11 mouse cellular contexts compared by ENCODE assay signal in the genomic region with DNA sequence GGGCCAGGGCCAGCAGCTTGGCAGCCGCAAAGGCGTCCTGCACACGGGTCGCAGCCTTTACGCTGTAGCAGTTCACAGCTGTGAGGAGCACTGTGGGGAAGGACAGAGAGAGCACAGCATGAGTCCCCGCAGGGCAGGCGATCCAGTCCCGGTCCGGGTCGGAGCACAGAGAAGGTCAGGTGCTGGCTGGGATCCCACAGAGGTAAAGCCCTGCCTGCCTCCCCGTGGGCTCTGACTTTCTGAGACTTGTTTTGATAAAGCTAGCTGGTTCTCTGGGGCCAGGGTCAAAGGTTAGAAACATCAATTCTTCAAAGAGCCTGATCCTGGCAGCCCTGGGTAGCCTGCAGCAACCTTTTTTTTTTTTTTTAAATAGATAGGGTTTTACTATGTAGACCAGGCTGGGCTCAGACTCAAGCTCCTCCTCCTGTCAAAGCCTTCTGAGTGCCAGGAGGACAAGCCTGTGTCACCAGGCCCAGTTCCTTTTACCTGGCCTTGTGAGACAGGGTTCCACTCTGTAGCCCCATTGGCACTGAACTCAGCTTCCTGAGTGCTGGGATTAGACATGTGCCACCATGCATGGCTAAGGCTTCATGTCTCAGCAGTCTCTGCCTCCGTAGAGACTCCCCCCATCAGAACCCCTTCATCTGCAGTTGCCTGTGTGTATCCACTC. TPM values are rescaled to one million over a fixed set of nuclear protein-coding genes. Genes with fewer than 3 reads are reported as not detected.
A peak's percentile ranks its signal among the peaks of the same experiment; 100 is the strongest.
DNase-seq lines count a peak whose midpoint lies in the region; ATAC-seq and TF ChIP-seq lines count a peak whose summit lies in the region.
"Had no signal": no experiment of that assay in that cellular context is flagged by ENCODE, and none has a peak within 500 bp of the region (broad histone marks: within the 10 kb centered on the region; RNA-seq: fewer than 3 reads in every experiment).

No protein-coding gene starts in this region.

- WGBS in kidney, adult 2 months: 33% methylated on average over 12 of the region's 12 CpGs

- ATAC-seq in monocyte, adult 5-6 weeks (replicated peaks; ENCODE audit: insufficient number of reproducible peaks, low FRiP score, low TSS enrichment, poor library complexity, severe bottlenecking): no peak

- H3K27ac ChIP-seq in kidney, adult 2 months (ENCODE audit: insufficient read depth, low read depth, low read length): no peak overlapping the region

- H3K4me2 ChIP-seq in myocyte (ENCODE audit: low read depth): peak overlapping the region; percentile 96

- H3K27me3 ChIP-seq in kidney, adult 2 months (replicated peaks; ENCODE audit: control insufficient read depth, insufficient read depth, low read length): no peaks in the 10 kb centered on the region
- no peaks in the 10 kb centered on the region for H3K27me3 ChIP-seq in myocyte (ENCODE audit: control insufficient read depth, insufficient read depth, insufficient read length)

- H3K79me2 ChIP-seq in myocyte (ENCODE audit: control insufficient read depth, insufficient read depth): peaks cover 91% of the 10 kb centered on the region

- H3K4me3 ChIP-seq in kidney, adult 2 months (ENCODE audit: insufficient read depth, low read depth, low read length): no peak overlapping the region
- H3K4me3 ChIP-seq in myocyte: no peak overlapping the region

- H3ac ChIP-seq in myocyte (ENCODE audit: control insufficient read depth, insufficient read length): no peak overlapping the region

- no peak for TF ChIP-seq POLR2A in kidney, adult 2 months (IDR thresholded peaks at IDR 0.05; ENCODE audit: low read depth, low read length)
- TF ChIP-seq POLR2A in myocyte (IDR thresholded peaks at IDR 0.05; ENCODE audit: insufficient read length, low read depth): peak; percentile 41

- H3K4me1 ChIP-seq in kidney, adult 2 months (ENCODE audit: control insufficient read depth, insufficient read depth, low read length): no peaks in the 10 kb centered on the region

- TF ChIP-seq CTCF in kidney, adult 2 months (conservative IDR thresholded peaks at IDR 0.05; ENCODE audit: insufficient read depth, insufficient read length, low read depth, low read length): no peak

- no peaks in the 10 kb centered on the region for H3K36me3 ChIP-seq in kidney, adult 2 months (ENCODE audit: control insufficient read depth, insufficient read depth, low read length)
- peaks cover 48% of the 10 kb centered on the region for H3K36me3 ChIP-seq in myocyte (ENCODE audit: control insufficient read depth, insufficient read depth)

- DNase-seq in kidney, adult 18-20 months: peak; percentile 53
- DNase-seq in kidney, postnatal 4 days: no peak
- peak; percentile 52 for DNase-seq in embryo, embryonic 10.5 days (ENCODE audit: low spot score)
- peak; percentile 54 for DNase-seq in kidney, adult 2 months
- no peak for DNase-seq in retina, postnatal 1 day
- DNase-seq in gastrocnemius, adult 18-20 months (ENCODE audit: low spot score): no peak
- DNase-seq: right cerebral cortex, adult 18-20 months; thymus, postnatal 4 days had no signal

TF ChIP-seq in myocyte, 11 proteins besides CTCF, POLR2A, EP300 and RAD21:
- TF ChIP-seq USF1 (IDR thresholded peaks at IDR 0.05; ENCODE audit: low read depth) (no peak), POLR2AphosphoS2 (IDR thresholded peaks at IDR 0.05; ENCODE audit: insufficient read length, low read depth) (peak; percentile 14)

RNA-seq across cellular contexts. Expression of a gene that starts 10.9 kb away (rescaled TPM):
- 4.3 and 4.6 TPM in 2 replicates for polyA plus RNA-seq in kidney, adult 2 months (2012; rRNA removed)
- polyA plus RNA-seq in myocyte (2012; fragmentation: generic; extraction: Trizol): 612 TPM
- 3.1 to 5.1 TPM (median 4.9 TPM) in 3 replicates for total RNA-seq in monocyte, adult 5-6 weeks (2017)
- 1 to 10 TPM; 1.0 to 1.4 TPM for total RNA-seq in gastrocnemius, adult 18-20 months (2021)

RNA-seq across cellular contexts. Expression of a gene that starts 48.1 kb away (rescaled TPM):
- polyA plus RNA-seq in kidney, adult 2 months (2012; rRNA removed): 13.4 and 17.9 TPM in 2 replicates
- not detected for polyA plus RNA-seq in myocyte (2012; fragmentation: generic; extraction: Trizol)
- total RNA-seq in monocyte, adult 5-6 weeks (2017): not detected in 3 replicates
- total RNA-seq in gastrocnemius, adult 18-20 months (2021): not detected
- total RNA-seq: megakaryocyte progenitor cell, adult 5-6 weeks had no signal

RNA-seq across cellular contexts. Expression of a gene that starts 52.9 kb away (rescaled TPM):
- 35.7 and 44.9 TPM in 2 replicates for polyA plus RNA-seq in kidney, adult 2 months (2012; rRNA removed)
- 30.3 TPM for polyA plus RNA-seq in myocyte (2012; fragmentation: generic; extraction: Trizol)
- 23.5 to 63.3 TPM (median 27.5 TPM) in 3 replicates for total RNA-seq in monocyte, adult 5-6 weeks (2017)
- 1 to 10 TPM; 8.4 TPM for total RNA-seq in gastrocnemius, adult 18-20 months (2021)

Comparison
In these comparisons a context has a peak if more than half of its experiments do, and no peak if none do; other contexts are left out.
1. DNase-seq: peak in kidney, adult 18-20 months (single experiment), embryo, embryonic 10.5 days (single experiment) and kidney, adult 2 months (single experiment); none in kidney, postnatal 4 days (0 of 2), retina, postnatal 1 day (single experiment) and gastrocnemius, adult 18-20 months (single experiment).